Mouse (Mus musculus): Measurements from ENCODE around the gene Sp6. TPM values are rescaled to one million over a fixed set of nuclear protein-coding genes. Genes with fewer than 3 reads are reported as not detected.

The Sp6 gene
- total RNA-seq (2022): under 1 TPM in 2 of 4 experiments, not detected in 2; 0.07 to 0.13 TPM

GRCm38 (mm10) chr11:97013121-97013670, at the start of gene Sp6:
Gene Sp6 (plus strand): TSS chr11:97013394.
- DNase-seq (ENCODE audit: low spot score in 2 of 2): no peak

DNA sequence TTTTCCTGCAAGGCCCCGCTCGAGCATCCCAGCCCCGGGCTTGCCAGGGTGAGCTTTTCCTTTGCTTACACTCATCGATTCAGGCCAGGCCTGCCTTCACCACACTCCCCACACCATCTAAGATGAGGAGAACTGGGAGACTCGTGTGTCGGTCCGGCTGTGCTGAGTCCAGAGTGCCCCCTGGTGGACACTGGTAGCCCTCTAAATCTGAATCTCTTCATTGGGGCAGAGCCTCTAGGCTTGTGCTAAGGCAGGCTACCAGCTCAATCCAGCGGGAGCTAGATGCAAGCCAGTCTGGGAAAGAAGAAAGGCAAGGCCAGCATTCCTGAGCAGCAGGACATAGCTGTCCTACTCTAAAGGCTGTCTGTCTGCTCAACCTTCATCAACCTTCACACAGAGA, 49.6 kb upstream of the Sp6 start:
- DNase-seq (ENCODE audit: low spot score in 2 of 2): peak; percentile 86

GRCm38 (mm10) chr11:96966172-96966571, 47.0 kb upstream of the Sp6 start:
- no peak for DNase-seq (ENCODE audit: low spot score in 2 of 2)

DNA sequence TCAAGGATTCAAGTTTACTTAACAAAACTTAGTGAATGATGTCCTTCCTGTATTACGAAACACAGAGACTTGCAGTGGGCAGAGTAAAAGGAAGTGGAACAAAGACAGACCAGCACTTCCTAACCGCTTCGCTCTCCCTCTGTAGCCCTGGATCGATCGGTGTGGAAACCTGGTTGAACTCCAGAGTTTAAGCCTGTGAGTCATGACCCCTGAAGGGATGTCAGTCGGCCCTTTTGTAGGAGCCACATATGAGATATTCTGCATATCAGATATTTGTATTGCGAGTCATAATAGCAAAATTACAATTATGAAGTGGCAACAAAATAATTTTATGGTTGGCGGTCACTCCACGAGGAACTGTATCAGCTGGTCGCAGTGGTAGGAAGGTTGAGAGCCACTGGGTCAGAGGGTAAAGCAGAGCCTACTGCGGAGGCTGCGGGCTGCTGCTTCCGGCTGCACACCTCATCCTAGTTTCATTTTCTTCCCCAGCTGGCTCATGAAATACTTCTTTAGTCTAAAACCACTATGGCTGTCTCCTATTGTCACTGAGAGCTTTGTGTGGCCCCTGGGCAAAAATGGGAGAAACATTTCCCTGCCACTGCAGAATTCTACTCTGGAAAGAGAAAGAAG, 46.2 kb upstream of the Sp6 start:
- no peak for DNase-seq (ENCODE audit: low spot score in 2 of 2)

DNA sequence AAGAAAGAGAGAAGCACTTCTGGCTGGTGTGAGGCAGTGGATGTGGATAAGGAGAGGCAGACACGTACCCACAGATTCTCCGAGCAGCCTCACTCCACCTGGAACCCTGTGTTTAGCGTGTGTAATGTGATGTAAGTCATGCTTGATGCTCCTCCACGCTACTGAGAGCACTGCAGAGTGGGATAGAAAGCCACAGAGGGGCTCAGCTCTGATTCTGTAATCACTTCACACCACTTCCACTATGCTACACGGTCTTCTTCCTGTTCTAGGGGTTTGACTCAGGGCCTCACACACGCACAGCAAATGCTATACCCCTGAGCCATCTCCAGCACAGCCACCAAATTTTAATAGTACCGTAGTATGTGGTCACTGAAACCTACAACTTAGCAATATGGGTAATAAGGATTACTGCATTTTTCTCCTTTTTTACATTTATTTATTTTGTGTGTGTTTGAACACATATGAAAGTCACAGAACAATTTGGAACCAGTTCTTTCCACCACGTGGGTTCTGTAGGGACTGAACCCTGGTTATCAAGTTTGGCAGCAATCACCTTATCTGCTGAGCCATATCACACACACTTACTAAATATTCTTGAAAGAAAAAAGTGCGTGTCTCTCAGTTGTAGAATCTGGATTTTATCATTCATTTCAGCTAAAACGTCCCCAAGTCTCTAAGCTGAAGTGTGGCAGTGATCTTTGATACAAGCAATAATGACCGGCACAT, 45.5 kb upstream of the Sp6 start:
- DNase-seq (ENCODE audit: low spot score in 2 of 2): no peak

- DNase-seq (ENCODE audit: low spot score in 2 of 2): peak in 1 of 2 experiments; percentile 51
Measured at GRCm38 (mm10) chr11:96968476-96968875, 44.7 kb upstream of the Sp6 start.

GRCm38 (mm10) chr11:96969280-96969722, 43.9 kb upstream of the Sp6 start:
- peak; percentile 26 to 48 for DNase-seq (ENCODE audit: low spot score in 2 of 2)

- DNase-seq (ENCODE audit: low spot score in 2 of 2): peak; percentile 79 to 84
Measured at GRCm38 (mm10) chr11:96969746-96970145, 43.4 kb upstream of the Sp6 start.

DNA sequence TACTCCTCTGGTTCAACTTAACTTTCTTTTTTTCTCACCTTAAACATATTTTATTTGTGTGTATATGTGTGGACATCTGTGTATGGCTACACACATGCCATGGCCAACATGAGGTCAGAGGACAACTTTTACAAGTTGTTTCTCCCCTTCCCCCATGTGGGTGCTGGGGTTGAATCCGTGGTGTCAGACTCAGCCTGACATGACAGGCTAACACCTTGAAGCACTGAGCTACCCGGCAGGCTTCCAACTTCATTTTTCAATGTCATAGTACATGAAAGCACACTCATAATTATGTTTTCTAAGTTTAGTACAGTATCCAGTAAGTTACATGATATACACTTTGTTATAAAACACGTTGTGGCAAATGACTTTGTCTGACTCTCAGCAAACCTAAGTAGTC, 42.9 kb upstream of the Sp6 start:
- DNase-seq (ENCODE audit: low spot score in 2 of 2): no peak

DNA sequence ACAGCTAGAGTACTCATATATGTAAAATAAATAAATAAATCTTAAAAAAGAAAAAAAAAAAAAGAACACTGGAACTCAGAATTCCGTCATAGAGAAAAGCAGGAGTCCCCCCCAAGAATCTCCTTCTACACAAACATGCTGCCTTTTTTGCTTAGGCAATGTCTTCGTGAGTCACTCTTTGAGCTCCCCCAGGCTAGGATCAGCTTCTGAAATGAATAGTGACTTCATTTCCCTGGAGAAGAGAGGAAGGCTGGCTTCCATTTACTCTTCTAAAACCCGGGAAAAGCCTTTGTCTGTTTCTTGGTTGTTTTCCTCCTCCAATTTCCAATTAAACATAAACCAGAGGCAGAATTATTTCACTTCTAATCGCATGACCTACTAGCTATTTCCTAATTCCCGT, 40.3 kb upstream of the Sp6 start:
- DNase-seq (ENCODE audit: low spot score in 2 of 2): no peak

GRCm38 (mm10) chr11:96973426-96973964, 39.7 kb upstream of the Sp6 start:
- DNase-seq (ENCODE audit: low spot score in 2 of 2): peak in 1 of 2 experiments; percentile 32

- DNase-seq (ENCODE audit: low spot score in 2 of 2): no peak
Measured at GRCm38 (mm10) chr11:96974813-96975212, 38.4 kb upstream of the Sp6 start.

GRCm38 (mm10) chr11:96975511-96976378, 37.4 kb upstream of the Sp6 start:
- no peak for DNase-seq (ENCODE audit: low spot score in 2 of 2)

DNA sequence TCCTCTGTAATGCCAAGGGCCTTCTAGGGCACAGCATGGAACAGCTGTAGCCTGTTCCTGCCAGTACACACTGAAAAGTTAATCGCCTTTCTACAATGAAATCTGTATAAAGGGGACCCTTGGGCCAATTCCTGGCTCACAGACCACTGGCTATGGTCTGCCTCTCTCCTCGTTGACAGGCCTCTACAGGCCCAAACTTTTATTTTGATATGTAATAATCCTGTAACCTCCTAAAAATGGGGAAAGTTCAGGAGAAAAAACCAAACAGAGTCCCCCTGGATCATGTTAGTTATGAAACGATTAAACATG, 36.9 kb upstream of the Sp6 start:
- DNase-seq (ENCODE audit: low spot score in 2 of 2): no peak

GRCm38 (mm10) chr11:96976911-96977591, 36.1 kb upstream of the Sp6 start:
- DNase-seq (ENCODE audit: low spot score in 2 of 2): peak; percentile 79 to 84

DNA sequence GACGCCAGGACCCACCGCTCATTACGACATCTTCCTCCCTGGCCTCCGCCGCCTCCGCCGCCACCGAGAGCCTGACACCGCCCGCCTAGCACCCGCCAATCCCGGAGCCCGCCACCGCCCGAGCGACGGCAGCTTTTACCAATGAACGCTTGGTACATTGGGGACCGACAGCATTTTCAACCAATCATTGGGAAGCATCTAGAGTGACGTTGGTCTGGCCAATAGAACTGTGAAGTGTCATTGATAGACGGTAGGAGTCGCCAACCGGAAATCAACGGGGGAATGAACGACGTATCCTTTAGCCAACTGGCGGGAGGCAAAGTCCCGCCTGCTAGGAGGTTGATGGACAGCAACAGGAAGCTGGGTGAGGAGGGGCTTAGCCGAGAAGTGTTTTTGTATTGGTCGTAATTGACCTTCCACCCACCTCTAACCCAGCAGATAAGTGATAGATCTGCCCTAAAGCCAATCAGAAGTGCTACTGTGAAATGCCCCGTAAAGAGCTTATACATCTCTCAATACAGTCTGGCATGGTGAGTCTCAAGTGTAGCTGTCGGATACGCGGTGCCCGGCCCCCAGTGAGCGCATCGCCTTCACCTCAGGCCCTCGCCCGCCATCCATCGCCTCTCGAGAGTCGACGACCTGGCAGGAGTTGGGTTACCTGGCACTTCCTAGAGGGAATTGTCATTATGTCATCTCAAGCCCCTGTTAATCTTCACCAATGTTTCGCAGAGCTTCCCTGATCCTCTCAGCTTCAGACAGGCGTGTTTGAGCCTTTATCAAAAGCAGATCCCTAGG, 35.4 kb upstream of the Sp6 start:
- DNase-seq (ENCODE audit: low spot score in 2 of 2): peak; percentile 98 to 99

DNA sequence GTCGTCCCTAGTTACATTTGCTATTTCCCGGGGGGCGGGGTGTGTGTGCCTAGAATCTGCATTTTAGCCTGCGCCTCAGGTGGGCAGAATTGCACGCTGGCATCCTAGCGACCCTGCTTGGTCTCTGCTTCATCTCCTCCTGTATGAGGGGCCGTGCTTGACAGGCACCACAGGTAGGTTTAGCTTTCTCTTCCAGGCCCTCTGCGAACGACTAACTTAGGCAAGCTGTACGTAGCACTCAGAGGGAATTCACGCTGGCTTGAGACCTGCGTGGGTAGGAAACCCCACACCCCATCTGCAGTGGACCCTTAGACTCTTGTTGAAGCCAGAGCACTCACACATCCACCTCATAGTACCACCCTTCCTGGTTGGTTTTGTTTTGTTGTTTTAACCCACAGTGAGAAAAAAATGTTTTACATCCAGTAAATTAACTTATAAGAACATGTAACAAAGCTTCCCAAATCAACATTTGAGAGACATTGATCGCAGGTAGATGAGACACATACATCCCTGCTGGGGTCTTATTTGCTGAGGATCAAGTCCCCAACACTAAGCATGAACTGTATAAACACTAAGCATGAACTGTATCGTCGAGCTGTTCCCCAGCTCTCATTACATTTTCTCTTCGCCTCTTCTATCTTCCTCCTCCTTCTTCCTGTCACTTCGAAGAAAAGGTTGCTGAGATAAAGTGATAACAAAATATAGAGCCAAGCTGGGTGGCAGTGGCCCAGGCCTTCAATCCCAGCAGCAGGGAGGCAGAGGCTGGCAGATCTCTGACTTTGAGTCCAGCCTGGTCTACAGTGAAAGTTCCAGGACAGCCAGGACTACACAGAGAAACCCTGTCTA, 34.6 kb upstream of the Sp6 start:
- no peak for DNase-seq (ENCODE audit: low spot score in 2 of 2)

- no peak for DNase-seq (ENCODE audit: low spot score in 2 of 2)
Measured at GRCm38 (mm10) chr11:96979329-96979728, 33.9 kb upstream of the Sp6 start.

GRCm38 (mm10) chr11:96980021-96980420, 33.2 kb upstream of the Sp6 start:
- no peak for DNase-seq (ENCODE audit: low spot score in 2 of 2)

Data from gastrocnemius, adult 8-10 months (tissue).